Mouse (Mus musculus) retina, adult 2 months (tissue): ENCODE measurements around the gene Camkmt.

Source experiments
- DNase-seq: peaks from one replicate; pipeline ENCODE4 v3.0.0-alpha.2; 2012; ENCODE audit warnings: low read depth, low spot score

Gene Camkmt

GRCm38 (mm10) chr17:85291601-85292000 is 201.2 kb downstream of the Camkmt start:
- no peak for DNase-seq

DNA sequence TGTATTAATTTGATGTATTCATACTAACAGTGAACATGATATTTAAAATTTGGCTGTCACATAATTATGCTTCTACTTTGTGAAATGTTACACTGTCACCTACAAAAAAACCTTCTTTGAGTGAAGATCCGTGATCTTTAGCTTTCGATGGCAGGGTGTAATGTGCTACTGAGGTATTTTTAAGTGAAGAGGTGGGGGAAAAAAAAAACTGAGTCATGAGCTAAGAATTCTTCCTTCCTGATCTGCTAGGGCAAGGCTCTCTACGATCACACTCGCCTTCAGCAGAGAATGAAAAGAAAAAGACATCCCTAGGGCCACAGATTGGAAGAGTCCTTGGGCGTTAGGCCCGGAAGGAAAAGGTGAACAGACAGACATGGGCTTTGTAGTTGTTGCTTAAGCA is 201.9 kb downstream of the Camkmt start:
- no peak for DNase-seq

GRCm38 (mm10) chr17:85303686-85304085 is 213.3 kb downstream of the Camkmt start:
- no peak for DNase-seq

GRCm38 (mm10) chr17:85308566-85308965 is 218.2 kb downstream of the Camkmt start:
- DNase-seq, result peak; percentile 52

DNA sequence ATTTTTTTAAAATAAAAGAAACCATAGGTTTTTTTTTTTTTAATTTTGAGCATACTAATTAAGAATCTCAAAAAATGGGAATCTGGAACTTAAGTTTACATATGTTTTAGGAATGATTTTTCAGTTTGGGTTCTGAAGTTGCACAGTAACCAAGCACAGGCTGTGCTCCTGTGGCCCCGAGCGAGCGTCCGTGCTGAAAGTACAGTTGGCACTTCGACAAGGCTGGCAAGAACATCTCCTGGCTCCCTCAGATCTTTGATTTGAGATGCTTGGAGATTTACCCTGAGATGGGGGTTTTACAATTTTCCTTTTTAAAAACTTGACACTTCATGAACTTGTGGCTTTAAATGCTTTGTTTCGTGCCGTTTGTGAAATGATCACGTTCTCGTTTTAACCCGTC is 218.7 kb downstream of the Camkmt start:
- DNase-seq, result no peak

DNA sequence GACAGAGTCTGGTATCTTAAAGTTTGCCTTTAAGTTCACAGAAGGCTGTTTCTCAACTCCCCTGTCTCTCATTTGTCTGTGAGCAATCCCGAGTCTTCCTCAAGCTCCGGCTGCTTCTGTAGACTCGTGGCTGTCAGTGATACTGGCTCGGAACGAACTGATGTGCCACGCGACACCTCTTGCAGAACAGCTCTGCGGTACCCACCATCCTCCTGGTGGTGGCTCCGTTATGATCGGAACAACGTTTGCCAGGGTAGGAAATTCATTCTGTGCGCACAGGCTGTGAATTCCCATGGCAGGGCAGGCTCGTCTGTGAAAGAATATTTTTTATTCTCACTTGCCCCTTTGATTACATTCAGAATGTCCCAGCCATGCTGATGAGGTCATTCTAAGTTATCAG is 221.0 kb downstream of the Camkmt start:
- no peak for DNase-seq

DNA sequence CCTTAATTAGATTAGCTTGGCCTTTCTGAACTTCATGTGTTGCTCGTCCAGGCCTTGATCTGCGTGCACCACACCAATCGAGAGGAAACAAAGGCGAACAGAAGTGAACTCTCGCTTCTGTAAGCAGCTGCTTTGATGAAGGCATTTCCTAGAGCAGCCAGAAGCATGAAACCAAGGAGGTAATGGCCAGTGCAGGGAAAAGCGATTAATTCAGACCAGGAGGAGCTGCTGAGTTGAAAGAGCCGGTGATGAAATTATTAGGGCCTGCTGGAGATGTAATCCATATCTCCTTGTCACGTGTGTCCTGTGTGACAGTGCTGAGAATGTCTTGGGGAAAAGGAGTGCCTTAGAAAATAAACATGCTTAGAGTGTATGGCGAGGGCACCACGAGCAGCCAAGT is 228.0 kb downstream of the Camkmt start:
- no peak for DNase-seq

GRCm38 (mm10) chr17:85319779-85320300 is 229.5 kb downstream of the Camkmt start:
- DNase-seq, result no peak

DNA sequence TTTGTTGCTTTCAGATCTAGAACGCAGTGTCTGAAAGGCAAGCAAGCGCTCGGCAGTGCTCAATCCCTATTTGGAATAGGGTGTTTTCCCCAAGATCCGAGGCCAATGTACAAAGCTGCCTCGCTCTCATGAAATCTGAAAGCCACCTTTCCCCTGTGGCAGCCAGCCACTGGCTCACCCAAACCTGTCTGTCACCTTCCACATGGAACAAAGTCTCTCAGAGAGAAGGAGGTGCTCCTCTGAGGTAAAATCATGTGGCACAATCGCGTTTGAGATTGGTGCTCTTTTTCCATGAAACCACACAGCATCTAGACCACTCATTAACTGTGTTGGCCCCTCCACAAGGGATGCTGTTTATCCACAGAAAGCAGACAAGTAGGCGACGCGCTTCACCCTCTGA is 238.5 kb downstream of the Camkmt start:
- DNase-seq, result no peak

DNA sequence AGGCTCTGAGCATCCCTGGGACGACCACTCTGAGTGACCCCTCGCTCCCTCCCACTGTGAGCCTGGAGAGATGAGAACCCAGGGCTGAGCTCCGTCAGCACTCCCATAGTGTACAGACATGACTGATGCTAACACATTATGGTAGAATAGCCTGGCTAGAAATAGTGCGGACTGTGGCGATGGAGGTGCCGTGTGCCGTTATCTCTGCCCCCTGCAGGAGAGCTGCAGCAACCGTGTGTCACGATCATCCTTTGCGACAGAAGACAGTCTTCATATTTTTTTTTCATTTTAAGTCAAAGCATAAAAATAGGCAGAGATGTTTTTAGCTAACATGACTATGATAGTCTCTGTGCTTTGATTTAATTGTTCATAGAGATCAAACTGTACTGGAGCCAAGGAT is 245.1 kb downstream of the Camkmt start:
- DNase-seq, result no peak

DNA sequence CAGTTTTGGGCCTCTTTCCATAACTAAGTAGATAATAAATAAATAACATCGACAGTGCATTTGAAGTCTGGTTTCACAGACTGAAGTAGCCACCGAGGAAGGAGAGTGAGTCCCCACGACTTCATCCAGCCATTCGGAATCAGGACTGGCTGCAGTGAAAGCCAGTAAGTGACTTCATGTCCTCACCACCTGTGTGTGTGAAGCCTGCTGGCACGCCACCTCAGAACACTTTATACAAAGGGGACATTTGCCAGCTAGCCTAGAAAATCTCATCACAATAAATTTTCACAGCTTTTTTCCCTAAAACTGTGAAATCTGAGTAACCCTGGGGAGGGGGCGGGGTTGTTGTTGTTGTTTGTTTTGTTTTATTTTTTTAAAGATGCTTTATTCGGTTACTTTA is 247.3 kb downstream of the Camkmt start:
- DNase-seq, result no peak

- DNase-seq, result no peak
Measured at GRCm38 (mm10) chr17:85341134-85341700, 250.9 kb downstream of the Camkmt start.

GRCm38 (mm10) chr17:85342471-85342870 is 252.1 kb downstream of the Camkmt start:
- DNase-seq, result no peak

DNA sequence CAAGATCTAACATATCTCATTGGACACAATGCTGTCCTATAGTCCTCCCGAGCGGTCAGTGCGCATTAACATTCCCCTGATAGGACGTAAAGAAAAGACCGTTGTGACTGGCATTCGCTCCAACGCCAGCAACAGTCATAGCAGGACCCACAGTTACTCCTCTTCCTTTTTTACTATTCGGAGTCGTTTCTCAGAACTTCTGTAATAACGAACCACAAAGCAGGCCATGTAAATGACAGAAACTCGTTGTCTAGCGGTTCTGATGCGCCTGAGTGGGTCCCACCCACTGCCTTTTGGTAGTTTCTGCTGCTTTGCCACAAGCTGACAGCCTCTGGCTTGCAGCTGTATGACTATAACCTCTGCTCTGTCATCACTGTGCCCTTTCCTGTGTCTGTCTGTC is 253.1 kb downstream of the Camkmt start:
- no peak for DNase-seq

GRCm38 (mm10) chr17:85346701-85347100 is 256.3 kb downstream of the Camkmt start:
- no peak for DNase-seq

- no peak for DNase-seq
Measured at GRCm38 (mm10) chr17:85349331-85349935, 259.1 kb downstream of the Camkmt start.

DNA sequence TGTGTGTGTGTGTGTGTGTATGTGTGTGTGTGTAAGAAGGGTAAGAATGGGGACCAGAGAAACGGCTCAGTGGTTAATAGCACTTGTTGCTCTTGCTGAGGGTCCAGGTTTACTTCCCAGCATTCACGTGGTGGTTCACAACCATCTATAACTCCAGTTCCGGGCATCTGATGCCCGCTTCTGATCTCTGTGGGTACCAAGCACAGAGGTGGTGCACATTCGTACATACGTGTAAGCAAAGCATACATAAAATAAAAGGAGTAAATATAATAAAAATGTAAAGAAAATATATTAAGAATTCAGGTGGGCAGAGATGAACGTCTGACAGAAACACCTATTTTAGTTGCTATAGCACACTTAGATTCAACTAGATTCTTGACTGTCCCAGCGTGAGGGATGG is 260.9 kb downstream of the Camkmt start:
- DNase-seq, result no peak

- DNase-seq, result no peak
Measured at GRCm38 (mm10) chr17:85352731-85353130, 262.4 kb downstream of the Camkmt start.

- no peak for DNase-seq
Measured at GRCm38 (mm10) chr17:85353191-85353590, 262.8 kb downstream of the Camkmt start.

GRCm38 (mm10) chr17:85353636-85354035 is 263.3 kb downstream of the Camkmt start:
- no peak for DNase-seq

- DNase-seq, result no peak
Measured at GRCm38 (mm10) chr17:85355356-85355755, 265.0 kb downstream of the Camkmt start.

GRCm38 (mm10) chr17:85361006-85361405 is 270.7 kb downstream of the Camkmt start:
- no peak for DNase-seq

DNA sequence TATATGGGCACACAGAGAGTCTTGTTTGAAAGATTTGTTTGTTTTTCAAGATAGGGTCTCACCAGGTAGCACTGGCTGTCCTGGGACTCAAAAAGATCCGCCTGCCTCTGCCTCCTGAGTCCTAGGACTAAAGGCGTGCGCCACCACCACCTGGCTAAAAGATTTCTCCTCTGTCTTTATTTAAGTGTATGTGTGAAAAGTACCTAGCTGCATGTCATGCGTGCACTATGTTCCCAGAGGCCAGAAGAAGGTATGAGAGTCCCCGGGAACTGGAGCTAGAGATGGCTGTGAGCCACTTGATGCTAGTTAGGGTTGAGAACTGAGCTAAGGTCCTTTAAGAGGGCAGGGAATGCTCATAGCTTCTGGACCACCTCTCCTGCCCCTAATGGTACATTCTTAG is 277.0 kb downstream of the Camkmt start:
- DNase-seq, result no peak

DNA sequence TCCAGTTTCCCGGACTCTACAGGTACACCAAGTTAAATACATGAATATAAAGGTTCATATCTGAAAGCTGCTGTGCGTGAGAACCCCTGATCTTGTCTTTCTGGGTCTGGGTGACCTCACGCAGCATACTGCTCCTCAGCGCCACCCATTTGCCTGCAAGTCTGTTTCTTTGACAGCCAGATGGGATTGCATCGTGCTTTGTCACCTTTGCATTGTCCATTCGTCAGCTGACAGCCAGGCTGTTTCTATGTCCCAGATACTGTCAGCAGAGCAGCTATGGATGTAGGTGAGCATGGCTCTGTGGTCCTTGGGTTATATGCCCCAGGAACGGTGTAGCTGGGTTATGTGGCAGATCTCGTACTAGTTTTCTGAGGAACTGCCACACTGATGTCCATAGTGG is 278.4 kb downstream of the Camkmt start:
- DNase-seq, result no peak
